Mouse (Mus musculus): ENCODE data around the gene Alk. TPM values are rescaled to one million over a fixed set of nuclear protein-coding genes. Genes with fewer than 3 reads are reported as not detected.

The Alk gene
- polyA plus RNA-seq, 2 experiments: 0.02 to 0.03 TPM

DNA sequence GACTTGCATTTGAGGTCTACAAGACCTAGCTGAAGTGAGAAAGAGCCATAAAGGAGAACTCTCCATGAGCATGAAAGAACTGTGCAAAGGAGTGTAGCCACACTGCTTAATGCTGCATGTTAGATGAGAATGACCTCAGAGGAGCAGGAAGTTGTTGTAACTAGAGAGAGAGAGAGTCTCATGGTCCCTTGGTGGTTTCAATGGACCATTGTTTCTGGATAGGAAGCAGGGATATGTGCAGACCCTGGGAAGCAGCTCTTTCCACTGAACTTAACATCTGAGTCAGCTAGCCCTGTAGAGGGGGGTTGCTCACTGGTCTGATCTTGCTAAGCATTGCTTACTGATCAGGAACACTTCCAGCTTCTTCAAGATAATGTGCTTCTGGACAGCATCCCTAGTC lies 587.1 kb downstream of the Alk start:
- Histone ChIP-seq H3K9me3 (ENCODE audit: control insufficient read depth, low read length) (no peaks in the 10 kb centered on the region; the same call in 1 of the 2 replicates), H3K27me3 (ENCODE audit: control insufficient read depth, insufficient read depth, low read length) (no peaks in the 10 kb centered on the region), H3K4me1 (replicated peaks; ENCODE audit: control insufficient read depth in 2 of 2, insufficient read depth in 2 of 2, low read length in 1 of 2) (no peaks in the 10 kb centered on the region), H3K9ac (replicated peaks) (no peak overlapping the region), H3K36me3 (replicated peaks; ENCODE audit: control insufficient read depth, insufficient read depth, low read depth) (no peaks in the 10 kb centered on the region), H3K27ac (no peak overlapping the region), H3K4me3 (ENCODE audit: insufficient read depth in 1 of 2, low read depth in 2 of 2, low read length in 2 of 2) (no peak overlapping the region), H3K4me2 (ENCODE audit: low read depth) (no peak overlapping the region)
- ATAC-seq (ENCODE audit: insufficient read depth): no peak
- no peak for DNase-seq (ENCODE audit: low read depth in 3 of 3, low spot score in 3 of 3)
- TF ChIP-seq CTCF (IDR thresholded peaks at IDR 0.05; ENCODE audit: low read depth) (no peak), EP300 (IDR thresholded peaks at IDR 0.05; ENCODE audit: low read depth) (no peak)

DNA sequence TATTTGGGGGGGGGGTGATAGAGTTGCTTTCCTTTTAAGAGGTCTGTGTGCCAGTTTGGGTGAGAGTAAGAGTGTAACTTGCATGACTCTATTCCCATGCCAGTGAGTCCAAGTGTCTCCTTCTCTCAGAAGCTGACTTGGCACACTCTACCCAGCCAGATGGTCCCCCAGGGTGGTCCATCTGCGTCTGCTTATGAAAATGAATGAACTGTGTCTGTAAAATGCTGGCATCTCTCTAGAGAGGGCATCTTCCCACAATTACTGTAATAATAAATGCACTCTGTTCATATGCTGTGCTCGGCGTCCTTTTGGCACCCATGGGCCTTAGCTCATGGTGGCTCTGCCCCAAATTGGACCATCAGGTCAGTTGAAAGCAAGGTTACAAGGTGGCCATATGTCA lies 589.2 kb downstream of the Alk start:
- WGBS (ENCODE audit: insufficient replicate concordance): 57% methylated on average over 3 of the region's 3 CpGs
- H3K27me3 ChIP-seq (ENCODE audit: control insufficient read depth, insufficient read depth, low read length): no peaks in the 10 kb centered on the region
- ATAC-seq (ENCODE audit: insufficient read depth) (no peak), DNase-seq (ENCODE audit: low read depth in 3 of 3, low spot score in 3 of 3) (no peak)
- no peaks in the 10 kb centered on the region for H3K4me1 ChIP-seq (replicated peaks; ENCODE audit: control insufficient read depth in 2 of 2, insufficient read depth in 2 of 2, low read length in 1 of 2)
- no peak overlapping the region for H3K4me2 ChIP-seq (ENCODE audit: low read depth)
- H3K4me3 ChIP-seq (ENCODE audit: insufficient read depth in 1 of 2, low read depth in 2 of 2, low read length in 2 of 2): no peak overlapping the region
- no peaks in the 10 kb centered on the region for H3K9me3 ChIP-seq (ENCODE audit: control insufficient read depth, low read length)
- H3K36me3 ChIP-seq (replicated peaks; ENCODE audit: control insufficient read depth, insufficient read depth, low read depth): no peaks in the 10 kb centered on the region
- H3K27ac ChIP-seq: no peak overlapping the region
- no peak overlapping the region for H3K9ac ChIP-seq (replicated peaks)
- TF ChIP-seq EP300 (IDR thresholded peaks at IDR 0.05; ENCODE audit: low read depth): no peak

DNA sequence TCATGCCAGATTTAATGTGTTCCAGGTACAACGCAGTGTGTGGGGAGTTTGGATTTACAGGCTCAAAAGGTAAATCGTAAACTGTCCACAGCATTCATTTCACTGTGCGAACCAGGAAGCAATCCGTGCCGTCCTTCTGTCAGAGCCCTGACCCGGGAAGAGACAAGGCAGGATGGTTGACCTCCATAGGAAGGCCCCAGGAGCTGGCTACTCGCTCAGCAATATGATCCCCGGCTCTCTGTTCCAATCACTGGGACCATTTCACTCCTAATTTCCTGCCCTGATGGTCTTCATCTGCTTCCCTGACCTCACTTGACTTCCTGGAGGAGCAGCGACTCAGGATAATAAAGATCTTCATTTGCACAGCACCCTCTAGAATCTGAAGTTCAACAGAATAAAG lies 591.7 kb downstream of the Alk start:
- Histone ChIP-seq H3K4me3 (ENCODE audit: insufficient read depth in 1 of 2, low read depth in 2 of 2, low read length in 2 of 2) (no peak overlapping the region), H3K9ac (replicated peaks) (no peak overlapping the region), H3K9me3 (ENCODE audit: control insufficient read depth, low read length) (no peaks in the 10 kb centered on the region), H3K27me3 (ENCODE audit: control insufficient read depth, insufficient read depth, low read length) (no peaks in the 10 kb centered on the region), H3K4me2 (ENCODE audit: low read depth) (no peak overlapping the region), H3K36me3 (replicated peaks; ENCODE audit: control insufficient read depth, insufficient read depth, low read depth) (no peaks in the 10 kb centered on the region), H3K4me1 (replicated peaks; ENCODE audit: control insufficient read depth in 2 of 2, insufficient read depth in 2 of 2, low read length in 1 of 2) (no peaks in the 10 kb centered on the region), H3K27ac (no peak overlapping the region)
- 55% methylated on average over 9 of the region's 9 CpGs for WGBS (ENCODE audit: insufficient replicate concordance)
- DNase-seq (ENCODE audit: low read depth in 3 of 3, low spot score in 3 of 3) (no peak), ATAC-seq (ENCODE audit: insufficient read depth) (no peak)
- TF ChIP-seq CTCF (IDR thresholded peaks at IDR 0.05; ENCODE audit: low read depth): no peak
- no peak for TF ChIP-seq EP300 (IDR thresholded peaks at IDR 0.05; ENCODE audit: low read depth)

- Histone ChIP-seq H3K9me3 (ENCODE audit: control insufficient read depth, low read length) (no peaks in the 10 kb centered on the region), H3K4me2 (ENCODE audit: low read depth) (no peak overlapping the region), H3K9ac (replicated peaks) (no peak overlapping the region), H3K4me1 (replicated peaks; ENCODE audit: control insufficient read depth in 2 of 2, insufficient read depth in 2 of 2, low read length in 1 of 2) (no peaks in the 10 kb centered on the region), H3K27ac (no peak overlapping the region), H3K4me3 (ENCODE audit: insufficient read depth in 1 of 2, low read depth in 2 of 2, low read length in 2 of 2) (no peak overlapping the region), H3K36me3 (replicated peaks; ENCODE audit: control insufficient read depth, insufficient read depth, low read depth) (no peaks in the 10 kb centered on the region), H3K27me3 (ENCODE audit: control insufficient read depth, insufficient read depth, low read length) (no peaks in the 10 kb centered on the region)
- 54% methylated on average over 2 of the region's 2 CpGs for WGBS (ENCODE audit: insufficient replicate concordance)
- TF ChIP-seq EP300 (IDR thresholded peaks at IDR 0.05; ENCODE audit: low read depth): no peak
- TF ChIP-seq CTCF (IDR thresholded peaks at IDR 0.05; ENCODE audit: low read depth): no peak
- ATAC-seq (ENCODE audit: insufficient read depth) (no peak), DNase-seq (ENCODE audit: low read depth in 3 of 3, low spot score in 3 of 3) (no peak)
Observed at GRCm38 (mm10) chr17:72009836-72010235, 594.6 kb downstream of the Alk start.

DNA sequence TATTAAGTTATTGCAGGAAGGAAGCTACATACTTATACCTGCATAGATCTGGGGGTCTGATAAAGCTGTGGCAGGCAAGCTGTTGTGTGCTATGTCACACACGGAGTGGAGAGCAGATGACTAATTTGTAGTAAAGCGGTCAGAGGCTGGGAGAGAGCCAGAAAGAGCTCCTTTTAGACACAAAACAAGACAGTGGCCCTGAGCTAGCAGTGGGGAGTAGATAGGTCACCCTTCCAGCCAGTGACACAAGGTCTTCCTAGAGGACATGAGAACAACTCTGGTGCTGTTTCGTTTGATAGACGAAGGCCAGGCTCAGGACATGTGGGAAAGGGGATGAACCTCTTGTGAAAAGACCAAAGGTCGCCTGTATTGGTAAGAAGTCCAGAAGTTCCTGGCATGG lies 596.0 kb downstream of the Alk start:
- 42% methylated on average over 5 of the region's 5 CpGs for WGBS (ENCODE audit: insufficient replicate concordance)
- no peak overlapping the region for H3K9ac ChIP-seq (replicated peaks)
- ATAC-seq (ENCODE audit: insufficient read depth) (no peak), DNase-seq (ENCODE audit: low read depth in 3 of 3, low spot score in 3 of 3) (no peak)
- TF ChIP-seq CTCF (IDR thresholded peaks at IDR 0.05; ENCODE audit: low read depth): no peak
- TF ChIP-seq EP300 (IDR thresholded peaks at IDR 0.05; ENCODE audit: low read depth): no peak
- H3K4me1 ChIP-seq (replicated peaks; ENCODE audit: control insufficient read depth in 2 of 2, insufficient read depth in 2 of 2, low read length in 1 of 2): no peaks in the 10 kb centered on the region
- H3K4me2 ChIP-seq (ENCODE audit: low read depth): no peak overlapping the region
- H3K36me3 ChIP-seq (replicated peaks; ENCODE audit: control insufficient read depth, insufficient read depth, low read depth): no peaks in the 10 kb centered on the region
- no peaks in the 10 kb centered on the region for H3K27me3 ChIP-seq (ENCODE audit: control insufficient read depth, insufficient read depth, low read length)
- H3K9me3 ChIP-seq (ENCODE audit: control insufficient read depth, low read length): no peaks in the 10 kb centered on the region
- H3K4me3 ChIP-seq (ENCODE audit: insufficient read depth in 1 of 2, low read depth in 2 of 2, low read length in 2 of 2): no peak overlapping the region
- no peak overlapping the region for H3K27ac ChIP-seq

- 50% methylated on average over 6 of the region's 6 CpGs for WGBS (ENCODE audit: insufficient replicate concordance)
- Histone ChIP-seq H3K4me2 (ENCODE audit: low read depth) (no peak overlapping the region), H3K27ac (no peak overlapping the region), H3K4me1 (replicated peaks; ENCODE audit: control insufficient read depth in 2 of 2, insufficient read depth in 2 of 2, low read length in 1 of 2) (no peaks in the 10 kb centered on the region), H3K9me3 (ENCODE audit: control insufficient read depth, low read length) (no peaks in the 10 kb centered on the region), H3K36me3 (replicated peaks; ENCODE audit: control insufficient read depth, insufficient read depth, low read depth) (no peaks in the 10 kb centered on the region), H3K9ac (replicated peaks) (no peak overlapping the region), H3K4me3 (ENCODE audit: insufficient read depth in 1 of 2, low read depth in 2 of 2, low read length in 2 of 2) (no peak overlapping the region), H3K27me3 (ENCODE audit: control insufficient read depth, insufficient read depth, low read length) (no peaks in the 10 kb centered on the region)
- no peak for DNase-seq (ENCODE audit: low read depth in 3 of 3, low spot score in 3 of 3)
- ATAC-seq (ENCODE audit: insufficient read depth): no peak
- no peak for TF ChIP-seq EP300 (IDR thresholded peaks at IDR 0.05; ENCODE audit: low read depth)
- TF ChIP-seq CTCF (IDR thresholded peaks at IDR 0.05; ENCODE audit: low read depth): no peak
Observed at GRCm38 (mm10) chr17:72005365-72005764, 599.1 kb downstream of the Alk start.

Measured in liver, embryonic 14.5 days (tissue).